Mouse (Mus musculus): ENCODE measurements around the gene Nudt7.

GRCm38 (mm10) chr8:114124084-114124750, 9.1 kb upstream of the Nudt7 start:
- TF ChIP-seq CTCF (IDR thresholded peaks at IDR 0.05; ENCODE audit: control insufficient read depth, insufficient read depth, insufficient replicate concordance, low read depth, low read length) = no peak
- no peak for TF ChIP-seq POLR2A (IDR thresholded peaks at IDR 0.05; ENCODE audit: control insufficient read depth, low read depth, low read length)
